Mouse (Mus musculus) Muller cell, postnatal 12 days (primary cell): Measurements from ENCODE around the gene Klhl25.
"Not testable (repeated sequence)": the region's sequence is repeated elsewhere in the genome, so short reads cannot be mapped to it uniquely, and the experiment has no call there.

Source experiments
- DNase-seq: peaks from one replicate; pipeline ENCODE4 v3.0.0-alpha.2; 2015; ENCODE audit errors: inconsistent ontology term

Klhl25 gene

GRCm38 (mm10) chr7:75845936-75846335, 2.2 kb upstream of the Klhl25 start:
- no peak for DNase-seq

GRCm38 (mm10) chr7:75846942-75847341, 1.2 kb upstream of the Klhl25 start:
- DNase-seq, result no peak

- no peak for DNase-seq
Observed at GRCm38 (mm10) chr7:75847489-75847888, 621 bp upstream of the Klhl25 start.

GRCm38 (mm10) chr7:75848776-75849670, 913 bp downstream of the Klhl25 start:
- DNase-seq, result peak; percentile 40

- DNase-seq, result not testable (repeated sequence)
Observed at GRCm38 (mm10) chr7:75850396-75850795, 2.3 kb downstream of the Klhl25 start.

GRCm38 (mm10) chr7:75851290-75851689, 3.2 kb downstream of the Klhl25 start:
- DNase-seq, result no peak

GRCm38 (mm10) chr7:75852363-75852762, 4.3 kb downstream of the Klhl25 start:
- peak; percentile 84 for DNase-seq

GRCm38 (mm10) chr7:75853171-75853830, 5.2 kb downstream of the Klhl25 start:
- DNase-seq, result no peak

- no peak for DNase-seq
Observed at GRCm38 (mm10) chr7:75854231-75854925, 6.3 kb downstream of the Klhl25 start.

- DNase-seq, result no peak
Observed at GRCm38 (mm10) chr7:75855028-75855427, 6.9 kb downstream of the Klhl25 start.

- no peak for DNase-seq
Observed at GRCm38 (mm10) chr7:75856259-75856658, 8.1 kb downstream of the Klhl25 start.

GRCm38 (mm10) chr7:75859771-75860196, 11.7 kb downstream of the Klhl25 start:
- no peak for DNase-seq

GRCm38 (mm10) chr7:75861638-75862426, 13.7 kb downstream of the Klhl25 start:
- not testable (repeated sequence) for DNase-seq

- DNase-seq, result not testable (repeated sequence)
Observed at GRCm38 (mm10) chr7:75862427-75862781, 14.3 kb downstream of the Klhl25 start.

GRCm38 (mm10) chr7:75863248-75863911, 15.3 kb downstream of the Klhl25 start:
- DNase-seq, result not testable (repeated sequence)

GRCm38 (mm10) chr7:75865026-75865425, 16.9 kb downstream of the Klhl25 start:
- no peak for DNase-seq

GRCm38 (mm10) chr7:75866557-75866956, 18.4 kb downstream of the Klhl25 start:
- no peak for DNase-seq

- DNase-seq, result no peak
Observed at GRCm38 (mm10) chr7:75868687-75869086, 20.6 kb downstream of the Klhl25 start.

GRCm38 (mm10) chr7:75870551-75870950, 22.4 kb downstream of the Klhl25 start:
- DNase-seq, result no peak

- no peak for DNase-seq
Observed at GRCm38 (mm10) chr7:75872255-75872654, 24.1 kb downstream of the Klhl25 start.

GRCm38 (mm10) chr7:75872697-75873096, 24.6 kb downstream of the Klhl25 start:
- no peak for DNase-seq
